Mouse (Mus musculus): ENCODE results near the gene Ppp1r1a. TPM values are rescaled to one million over a fixed set of nuclear protein-coding genes. Genes with fewer than 3 reads are reported as not detected.

Ppp1r1a gene
- polyA plus RNA-seq, 1 experiment from 2014 or later: 135 TPM

GRCm38 (mm10) chr15:103511652-103512051, 26.2 kb downstream of the Ppp1r1a start:
- Histone ChIP-seq H3K36me3 (replicated peaks) (no peaks in the 10 kb centered on the region), H3K4me2 (no peak overlapping the region), H3K9me3 (no peaks in the 10 kb centered on the region), H3K4me3 (no peak overlapping the region), H3K27me3 (replicated peaks) (no peaks in the 10 kb centered on the region), H3K4me1 (peaks cover 63% of the 10 kb centered on the region), H3K27ac (no peak overlapping the region), H3K9ac (no peak overlapping the region)
- no peak for ATAC-seq (replicated peaks)
- 88% methylated on average over 1 of the region's 1 CpGs for WGBS

- H3K4me2 ChIP-seq: no peak overlapping the region
- H3K4me1 ChIP-seq: peaks cover 57% of the 10 kb centered on the region
- no peaks in the 10 kb centered on the region for H3K36me3 ChIP-seq (replicated peaks)
- no peaks in the 10 kb centered on the region for H3K9me3 ChIP-seq
- ATAC-seq (replicated peaks): no peak
- H3K9ac ChIP-seq: no peak overlapping the region
- 45% methylated on average over 3 of the region's 3 CpGs for WGBS
- peak overlapping the region; percentile 3; the same call in 1 of the 2 replicates for H3K27ac ChIP-seq
- no peaks in the 10 kb centered on the region for H3K27me3 ChIP-seq (replicated peaks)
- H3K4me3 ChIP-seq: no peak overlapping the region
Observed at GRCm38 (mm10) chr15:103509317-103509716, 28.5 kb downstream of the Ppp1r1a start.

- ATAC-seq (replicated peaks): peak; percentile 72
- WGBS: 33% methylated on average over 12 of the region's 12 CpGs
- H3K27ac ChIP-seq: peak overlapping the region; percentile 84
- peak overlapping the region; percentile 62 for H3K9ac ChIP-seq
- no peaks in the 10 kb centered on the region for H3K27me3 ChIP-seq (replicated peaks)
- H3K36me3 ChIP-seq (replicated peaks): no peaks in the 10 kb centered on the region
- H3K4me1 ChIP-seq: peaks cover 44% of the 10 kb centered on the region
- H3K9me3 ChIP-seq: no peaks in the 10 kb centered on the region
- peak overlapping the region; percentile 84 for H3K4me2 ChIP-seq
- H3K4me3 ChIP-seq: peak overlapping the region; percentile 74
Observed at GRCm38 (mm10) chr15:103503660-103504059, 34.1 kb downstream of the Ppp1r1a start.

GRCm38 (mm10) chr15:103503251-103503600, 34.6 kb downstream of the Ppp1r1a start:
- Histone ChIP-seq H3K27me3 (replicated peaks) (no peaks in the 10 kb centered on the region), H3K9ac (peak overlapping the region; percentile 62), H3K4me2 (peak overlapping the region; percentile 84), H3K27ac (peak overlapping the region; percentile 84), H3K4me3 (peak overlapping the region; percentile 74), H3K36me3 (replicated peaks) (no peaks in the 10 kb centered on the region), H3K4me1 (peaks cover 44% of the 10 kb centered on the region), H3K9me3 (no peaks in the 10 kb centered on the region)
- peak; percentile 82 for ATAC-seq (replicated peaks)
- WGBS: 0% methylated on average over 15 of the region's 15 CpGs

GRCm38 (mm10) chr15:103502435-103503250, 35.2 kb downstream of the Ppp1r1a start, which contains the start of gene Pde1b:
Gene Pde1b (plus strand): TSS chr15:103503034.
- Histone ChIP-seq H3K27ac (peak within 1 kb of the TSS; percentile 84), H3K9me3 (no peaks in the 10 kb centered on the region), H3K27me3 (replicated peaks) (no peaks in the 10 kb centered on the region), H3K4me3 (peak within 1 kb of the TSS; percentile 74), H3K4me2 (peak within 1 kb of the TSS; percentile 84), H3K36me3 (replicated peaks) (no peaks in the 10 kb centered on the region), H3K9ac (peak within 1 kb of the TSS; percentile 62), H3K4me1 (peaks cover 48% of the 10 kb centered on the region)
- WGBS: under 1% methylated on average over 58 of the region's 63 CpGs
- peak; percentile 88 for ATAC-seq (replicated peaks)

- Histone ChIP-seq H3K27ac (no peak overlapping the region), H3K4me2 (no peak overlapping the region), H3K9ac (no peak overlapping the region), H3K9me3 (no peaks in the 10 kb centered on the region), H3K4me3 (no peak overlapping the region), H3K27me3 (replicated peaks) (no peaks in the 10 kb centered on the region), H3K4me1 (peaks cover 42% of the 10 kb centered on the region), H3K36me3 (replicated peaks) (no peaks in the 10 kb centered on the region)
- 72% methylated on average over 2 of the region's 2 CpGs for WGBS
- ATAC-seq (replicated peaks): no peak
Observed at GRCm38 (mm10) chr15:103501186-103501585, 36.6 kb downstream of the Ppp1r1a start.

GRCm38 (mm10) chr15:103500723-103501122, 37.1 kb downstream of the Ppp1r1a start:
- H3K4me1 ChIP-seq: peaks cover 42% of the 10 kb centered on the region

GRCm38 (mm10) chr15:103498157-103498556, 39.6 kb downstream of the Ppp1r1a start:
- Histone ChIP-seq H3K9me3 (no peaks in the 10 kb centered on the region), H3K4me2 (no peak overlapping the region), H3K27me3 (replicated peaks) (no peaks in the 10 kb centered on the region), H3K9ac (no peak overlapping the region), H3K4me3 (no peak overlapping the region), H3K27ac (0 out of 2 replicates have a peak overlapping the region, but pooled peaks have one; percentile 11), H3K36me3 (replicated peaks) (no peaks in the 10 kb centered on the region), H3K4me1 (peaks cover 20% of the 10 kb centered on the region)
- ATAC-seq (replicated peaks): no peak
- WGBS: 37% methylated on average over 3 of the region's 3 CpGs

More at GRCm38 (mm10) chr15:103500723-103501122, 37.1 kb downstream of the Ppp1r1a start:
- Histone ChIP-seq H3K27me3 (replicated peaks) (no peaks in the 10 kb centered on the region), H3K9me3 (no peaks in the 10 kb centered on the region), H3K4me3 (no peak overlapping the region), H3K36me3 (replicated peaks) (no peaks in the 10 kb centered on the region), H3K4me2 (no peak overlapping the region), H3K27ac (no peak overlapping the region), H3K9ac (no peak overlapping the region)
- no peak for ATAC-seq (replicated peaks)
- whole genome bisulfite sequencing: 61% methylated on average over 1 of the region's 1 CpGs

GRCm38 (mm10) chr15:103496204-103497140, 41.3 kb downstream of the Ppp1r1a start:
- no peak overlapping the region for H3K9ac ChIP-seq
- H3K4me3 ChIP-seq: no peak overlapping the region
- no peak overlapping the region for H3K4me2 ChIP-seq
- ATAC-seq (replicated peaks): no peak
- H3K27me3 ChIP-seq (replicated peaks): no peaks in the 10 kb centered on the region
- H3K36me3 ChIP-seq (replicated peaks): no peaks in the 10 kb centered on the region
- peaks cover 19% of the 10 kb centered on the region for H3K4me1 ChIP-seq
- no peaks in the 10 kb centered on the region for H3K9me3 ChIP-seq
- 79% methylated on average over 10 of the region's 10 CpGs for WGBS
- no peak overlapping the region for H3K27ac ChIP-seq

- H3K27ac ChIP-seq: no peak overlapping the region
- no peak overlapping the region for H3K9ac ChIP-seq
- WGBS: 50% methylated on average over 4 of the region's 4 CpGs
- H3K36me3 ChIP-seq (replicated peaks): no peaks in the 10 kb centered on the region
- H3K4me2 ChIP-seq: no peak overlapping the region
- H3K9me3 ChIP-seq: no peaks in the 10 kb centered on the region
- peaks cover 24% of the 10 kb centered on the region for H3K4me1 ChIP-seq
- no peaks in the 10 kb centered on the region for H3K27me3 ChIP-seq (replicated peaks)
- H3K4me3 ChIP-seq: no peak overlapping the region
- no peak for ATAC-seq (replicated peaks)
Observed at GRCm38 (mm10) chr15:103488336-103488735, 49.5 kb downstream of the Ppp1r1a start.

GRCm38 (mm10) chr15:103486658-103487057, 51.1 kb downstream of the Ppp1r1a start:
- WGBS: 65% methylated on average over 1 of the region's 1 CpGs
- H3K36me3 ChIP-seq (replicated peaks): no peaks in the 10 kb centered on the region
- no peak overlapping the region for H3K9ac ChIP-seq
- H3K4me1 ChIP-seq: peaks cover 20% of the 10 kb centered on the region
- no peak overlapping the region for H3K27ac ChIP-seq
- no peak for ATAC-seq (replicated peaks)
- H3K27me3 ChIP-seq (replicated peaks): no peaks in the 10 kb centered on the region
- H3K4me3 ChIP-seq: no peak overlapping the region
- no peaks in the 10 kb centered on the region for H3K9me3 ChIP-seq
- H3K4me2 ChIP-seq: no peak overlapping the region

GRCm38 (mm10) chr15:103485106-103485505, 52.7 kb downstream of the Ppp1r1a start:
- Histone ChIP-seq H3K9ac (no peak overlapping the region), H3K4me1 (peaks cover 20% of the 10 kb centered on the region), H3K27ac (peak overlapping the region; percentile 46), H3K9me3 (no peaks in the 10 kb centered on the region), H3K4me3 (no peak overlapping the region), H3K4me2 (no peak overlapping the region), H3K36me3 (replicated peaks) (no peaks in the 10 kb centered on the region), H3K27me3 (replicated peaks) (no peaks in the 10 kb centered on the region)
- peak; percentile 16; the same call in 1 of the 2 replicates for ATAC-seq (replicated peaks)
- WGBS: 22% methylated on average over 3 of the region's 3 CpGs

All from midbrain, embryonic 15.5 days (tissue).